Mouse (Mus musculus) fibroblast of lung, adult 2 months (primary cell): Measurements from ENCODE around the gene Fam214a.
"Not testable (repeated sequence)": the region's sequence is repeated elsewhere in the genome, so short reads cannot be mapped to it uniquely, and the experiment has no call there.

ENCODE experiments used
- DNase-seq: peaks from one replicate; pipeline ENCODE4 v3.0.0-alpha.2; 2011; ENCODE audit warnings: low read depth

Fam214a gene

DNA sequence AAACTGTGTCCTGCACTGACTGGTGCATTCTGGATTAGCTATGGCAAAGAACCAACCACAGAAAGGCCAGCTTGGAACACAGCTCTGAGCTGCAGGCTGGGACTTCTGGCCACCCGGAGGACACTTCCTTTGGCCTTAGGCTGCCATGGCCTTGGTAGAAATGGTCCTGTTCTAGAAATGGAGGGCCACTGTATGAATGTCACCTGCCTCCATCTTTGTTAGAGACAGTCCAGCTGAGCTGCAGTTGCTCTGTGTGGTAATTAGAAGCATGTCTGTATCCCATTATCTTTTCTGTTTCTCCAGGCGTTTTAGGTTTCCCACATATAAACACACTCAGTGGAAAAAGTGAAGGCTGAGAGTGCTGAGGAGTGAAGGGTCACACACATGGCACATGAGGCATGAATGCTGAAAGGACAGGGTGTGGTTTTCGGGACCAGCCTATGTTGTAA, 29.0 kb downstream of the Fam214a start:
- DNase-seq, result no peak

DNA sequence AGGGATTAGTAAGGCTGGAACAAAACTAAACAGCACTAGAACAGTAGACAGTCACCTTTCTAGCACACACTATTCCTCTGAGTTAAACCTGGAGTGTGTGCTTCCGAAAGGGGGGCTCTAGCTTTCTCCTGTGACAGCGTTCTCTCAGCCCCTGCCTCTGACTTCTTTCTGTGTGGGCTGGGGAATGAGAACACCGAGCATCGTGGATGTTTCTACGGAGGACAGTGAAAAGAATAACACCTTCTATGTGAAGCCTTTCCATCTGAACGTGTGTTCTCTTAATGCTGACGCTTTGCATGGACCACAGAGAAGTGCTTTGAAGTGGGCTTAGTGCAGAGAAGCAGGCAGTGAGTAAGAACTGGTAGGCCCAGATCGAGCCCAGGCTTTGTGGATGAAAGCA, 29.5 kb downstream of the Fam214a start:
- DNase-seq, result no peak

DNA sequence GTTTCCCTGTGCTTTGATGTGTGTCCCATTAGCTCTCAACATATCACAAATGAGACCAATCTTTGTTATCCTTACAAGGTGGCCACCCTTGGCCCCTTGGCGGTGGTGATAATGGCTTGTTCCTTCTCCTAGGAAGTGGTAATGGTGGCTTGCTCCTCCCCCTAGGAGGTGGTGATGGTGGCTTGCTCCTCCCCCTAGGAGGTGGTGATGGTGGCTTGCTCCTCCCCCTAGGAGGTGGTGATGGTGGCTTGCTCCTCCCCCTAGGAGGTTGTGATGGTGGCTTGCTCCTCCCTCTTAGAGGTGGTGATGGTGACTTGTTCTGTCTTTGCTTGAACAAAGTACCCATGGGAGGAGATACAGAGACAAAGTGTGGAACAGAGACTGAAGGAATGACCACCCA, 30.0 kb downstream of the Fam214a start:
- DNase-seq, result not testable (repeated sequence)

DNA sequence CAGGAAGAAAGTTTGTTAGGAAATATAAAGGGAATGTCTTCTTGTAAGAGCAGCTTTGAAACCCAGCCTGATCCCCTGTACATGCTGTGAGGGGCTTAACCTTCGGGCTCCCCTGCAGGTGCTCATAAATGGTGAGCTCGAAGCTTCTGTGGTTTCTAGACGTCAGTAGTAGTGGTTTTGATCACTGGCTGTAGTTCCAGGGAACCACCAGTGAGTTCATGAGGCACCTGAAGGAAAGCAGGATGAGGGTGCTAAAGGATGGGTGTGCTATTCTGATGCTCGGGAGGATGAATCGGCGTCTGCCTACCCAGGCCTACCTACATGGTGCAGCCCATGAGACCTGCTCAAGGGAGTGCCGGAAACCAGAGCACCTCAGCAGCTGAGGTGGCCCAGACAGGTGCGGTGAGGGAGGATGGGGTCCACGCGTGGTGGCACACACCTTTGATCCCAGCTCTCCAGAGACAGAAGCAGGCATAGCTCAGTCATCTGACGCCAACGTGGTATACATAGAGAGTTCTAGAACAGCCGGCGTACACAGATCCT, 32.6 kb downstream of the Fam214a start:
- no peak for DNase-seq

DNA sequence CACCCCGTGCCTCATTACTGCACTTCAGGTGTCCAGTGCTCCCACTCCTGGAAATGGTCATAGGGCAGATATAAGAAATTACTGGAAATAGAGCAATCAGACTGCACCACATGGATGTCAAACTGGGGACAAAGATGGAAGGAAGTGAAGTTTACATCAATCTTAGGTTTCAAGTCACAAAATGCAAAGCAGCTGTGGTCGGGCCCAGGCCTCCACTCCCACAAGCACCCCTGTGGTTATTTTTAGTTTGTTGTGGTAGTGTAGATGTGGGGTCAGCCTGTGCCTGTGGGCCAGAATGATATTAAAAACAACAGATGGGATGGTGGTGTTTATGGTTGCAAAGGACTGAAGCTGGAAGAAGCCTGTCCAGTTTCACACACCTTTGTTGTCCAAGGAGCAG, 33.1 kb downstream of the Fam214a start:
- no peak for DNase-seq

DNA sequence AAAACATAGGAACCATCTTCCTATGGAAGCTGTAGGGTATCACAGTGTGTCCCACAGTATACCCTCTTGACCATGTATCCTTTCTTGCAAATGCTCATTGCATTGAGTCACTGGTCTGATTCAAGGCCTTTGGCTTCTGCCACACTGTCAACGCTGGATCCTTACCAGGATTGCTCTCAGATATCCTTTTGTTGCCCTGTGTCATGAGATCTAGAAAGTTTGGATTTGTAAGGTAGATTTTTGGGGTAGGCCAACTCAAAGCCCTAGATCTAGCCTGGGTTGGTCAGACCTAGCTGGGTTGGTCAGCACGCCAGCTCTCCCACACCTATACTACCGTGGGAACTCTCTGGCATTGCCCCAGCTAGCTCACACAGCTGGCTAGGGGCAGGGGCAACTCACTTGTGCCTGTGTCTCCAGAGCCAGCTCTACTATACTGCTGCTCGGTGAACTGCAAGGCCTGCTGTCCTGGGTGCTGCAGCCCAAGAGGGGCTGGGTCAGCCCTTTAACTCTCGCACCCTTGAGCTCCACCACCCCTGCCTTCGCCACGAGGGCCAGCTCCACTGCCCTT, 36.3 kb downstream of the Fam214a start:
- no peak for DNase-seq

DNA sequence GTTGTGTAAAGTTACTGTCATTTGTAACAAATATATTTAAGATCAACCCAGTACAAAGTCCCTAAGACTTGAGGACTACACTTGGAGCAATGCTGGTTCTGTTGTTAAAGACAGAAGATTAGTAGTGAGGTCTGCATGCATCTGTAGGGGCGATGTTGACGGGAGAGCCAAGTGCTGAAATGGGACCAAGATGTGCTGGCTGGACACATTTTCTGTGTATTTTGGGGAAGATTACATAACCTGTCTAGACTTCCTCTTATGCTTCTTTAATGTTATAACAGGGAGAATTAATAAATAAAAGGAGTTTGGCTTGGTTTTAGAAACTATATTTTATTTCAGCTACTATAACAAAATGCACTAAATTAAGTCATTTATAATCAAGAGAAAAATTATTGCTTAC, 37.3 kb downstream of the Fam214a start:
- no peak for DNase-seq

DNA sequence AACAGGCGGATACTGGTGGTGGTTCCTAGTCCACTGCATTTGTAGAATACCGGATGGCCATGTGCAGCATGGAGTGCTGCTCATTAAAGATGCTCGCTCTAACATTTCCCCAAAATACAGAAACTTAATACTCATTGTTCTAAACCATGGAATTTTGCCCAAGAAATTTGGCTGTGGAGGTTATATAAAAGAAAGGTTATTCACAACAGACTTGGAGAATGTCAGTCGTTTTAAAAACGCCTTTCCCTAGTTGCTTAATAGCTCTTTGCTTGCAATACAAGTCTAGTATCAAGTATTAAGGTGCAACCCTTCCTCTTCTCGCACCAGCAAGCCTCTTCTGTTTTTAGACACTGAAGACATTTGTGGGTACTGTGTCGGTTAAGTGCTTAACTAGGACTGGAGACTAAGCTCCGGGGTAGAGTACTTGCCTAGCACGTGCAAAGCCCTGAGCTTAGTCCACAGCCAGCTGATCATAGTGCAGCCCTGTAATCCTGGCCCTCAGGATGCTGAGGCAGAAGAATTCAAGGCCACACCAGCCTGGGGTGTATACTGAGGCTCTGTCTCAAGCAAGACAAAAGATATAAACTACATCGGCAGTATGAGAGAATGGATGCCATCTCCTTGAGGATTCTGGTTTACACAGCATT, 42.0 kb downstream of the Fam214a start:
- no peak for DNase-seq

DNA sequence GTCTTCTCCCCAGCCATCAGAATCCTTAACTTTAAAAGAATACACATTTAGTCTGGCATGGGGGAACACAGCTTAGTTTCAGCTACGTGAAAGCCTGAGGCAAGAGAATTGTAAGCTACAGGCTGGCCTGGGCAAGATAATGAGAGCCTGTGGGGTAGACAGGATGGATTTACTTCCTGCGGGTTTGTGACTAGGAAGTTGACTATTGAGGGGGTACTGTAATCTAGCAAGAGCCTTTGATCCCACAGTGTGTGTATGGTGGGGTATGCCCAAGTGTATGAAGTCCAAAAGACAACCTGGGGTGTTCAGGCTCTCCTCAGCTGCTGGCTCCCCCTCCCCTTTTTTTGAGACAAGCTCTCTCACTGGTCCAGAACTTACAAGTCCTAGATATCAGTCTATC, 43.7 kb downstream of the Fam214a start:
- DNase-seq, result no peak

DNA sequence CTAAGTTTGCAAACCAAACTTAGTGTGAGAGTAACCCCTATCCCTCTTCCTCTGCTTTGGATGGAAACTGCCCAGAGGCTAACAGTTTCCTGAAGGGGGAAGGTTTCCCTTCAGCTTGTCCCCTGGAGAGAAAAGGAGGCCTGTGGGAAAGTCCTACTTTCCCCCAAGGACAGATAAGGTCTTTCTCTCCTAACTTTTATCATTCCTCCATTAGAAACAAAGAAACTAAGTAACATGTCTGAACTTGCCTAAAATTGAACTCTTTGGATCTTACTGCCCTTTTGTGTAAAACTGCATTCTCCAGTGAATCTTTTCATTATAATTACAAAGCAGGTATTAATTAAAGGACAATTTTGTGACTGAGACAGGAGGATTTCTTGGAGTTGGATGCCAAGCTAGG, 45.3 kb downstream of the Fam214a start:
- DNase-seq, result no peak

DNA sequence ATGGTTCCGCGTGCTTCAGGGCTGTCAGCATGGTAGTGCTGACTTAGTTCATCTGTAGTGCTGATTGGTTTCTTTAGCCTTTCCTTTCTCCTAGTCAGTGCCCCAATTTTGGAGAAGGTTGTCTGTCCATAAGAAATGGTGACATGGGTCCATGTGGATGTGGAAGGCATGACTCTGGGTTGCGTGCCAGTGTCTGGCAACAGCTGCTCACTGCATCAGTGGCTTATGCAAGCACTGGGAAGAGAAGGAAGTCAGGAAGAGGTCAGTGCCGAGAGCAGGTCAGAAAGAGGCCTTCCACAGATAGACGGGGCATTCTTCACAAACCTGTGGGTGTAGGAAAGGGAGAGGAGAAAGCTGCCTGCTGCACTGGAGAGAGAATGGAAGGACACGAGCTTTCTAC, 48.3 kb downstream of the Fam214a start:
- DNase-seq, result no peak

DNA sequence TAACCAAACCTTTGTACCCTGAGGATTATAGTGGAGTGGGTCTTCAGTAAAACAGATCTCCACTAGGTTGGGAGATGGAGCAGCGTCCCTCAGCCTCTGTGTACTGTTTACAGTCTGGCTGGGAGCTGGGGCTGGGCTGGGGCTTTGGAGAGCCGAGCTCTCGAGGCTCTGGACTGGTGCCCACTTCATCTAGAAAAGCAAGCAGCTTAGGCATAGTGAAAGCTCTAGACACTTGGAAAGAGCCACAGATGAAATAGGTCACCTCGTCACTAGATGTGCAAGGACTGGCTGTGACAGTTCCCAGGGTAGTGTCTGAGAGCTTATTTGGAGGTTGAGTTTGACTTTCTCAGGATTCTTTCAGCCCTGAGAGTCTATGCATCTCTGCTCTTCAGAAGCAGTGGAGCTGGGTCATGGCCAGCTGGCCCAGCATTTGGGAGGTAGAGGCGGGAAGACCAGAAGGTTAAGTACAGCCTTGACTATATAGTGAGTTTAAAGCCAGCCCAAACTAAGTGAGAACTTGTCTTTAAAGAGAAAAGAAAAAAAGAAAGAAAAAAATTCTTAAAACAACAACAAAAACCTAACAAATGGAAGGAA, 49.0 kb downstream of the Fam214a start:
- DNase-seq, result no peak

DNA sequence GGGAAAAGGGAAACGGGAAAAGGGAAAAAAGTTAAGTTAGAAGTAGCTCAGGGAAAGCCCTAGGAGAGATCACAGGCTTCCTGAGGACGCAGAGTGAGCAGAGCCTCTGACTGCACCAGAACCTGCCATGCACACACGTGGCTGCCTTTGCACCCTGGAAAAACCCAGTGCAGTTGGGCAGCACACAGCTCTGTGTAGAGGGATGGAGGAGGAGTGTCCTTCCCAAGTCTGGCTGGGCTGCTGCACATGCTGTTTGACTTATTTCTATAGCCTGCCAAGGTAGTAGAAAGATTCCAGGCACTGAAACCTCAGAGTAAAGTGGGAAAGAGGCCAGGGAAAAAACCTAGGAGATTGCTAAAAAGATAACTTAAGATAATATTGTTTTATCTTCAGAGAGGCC, 49.6 kb downstream of the Fam214a start:
- DNase-seq, result no peak

DNA sequence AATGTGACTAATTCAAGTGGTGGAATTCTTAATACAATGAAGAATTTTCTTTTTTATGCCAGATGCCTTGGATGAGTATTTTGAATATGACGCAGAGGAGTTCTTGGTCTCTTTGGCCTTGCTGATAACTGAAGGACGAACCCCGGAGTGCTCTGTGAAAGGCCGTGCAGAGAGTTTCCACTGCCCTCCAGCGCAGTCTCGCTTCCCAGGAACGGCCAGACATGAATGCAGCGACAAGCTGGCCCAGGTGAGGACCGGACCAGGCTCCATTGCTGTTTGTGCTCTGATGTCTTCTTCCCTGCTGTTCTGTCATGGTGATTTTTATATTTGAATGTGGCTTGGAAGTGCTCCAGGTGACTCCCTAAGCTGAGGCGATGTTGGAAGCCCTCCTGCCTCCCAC, 51.5 kb downstream of the Fam214a start:
- DNase-seq, result no peak

DNA sequence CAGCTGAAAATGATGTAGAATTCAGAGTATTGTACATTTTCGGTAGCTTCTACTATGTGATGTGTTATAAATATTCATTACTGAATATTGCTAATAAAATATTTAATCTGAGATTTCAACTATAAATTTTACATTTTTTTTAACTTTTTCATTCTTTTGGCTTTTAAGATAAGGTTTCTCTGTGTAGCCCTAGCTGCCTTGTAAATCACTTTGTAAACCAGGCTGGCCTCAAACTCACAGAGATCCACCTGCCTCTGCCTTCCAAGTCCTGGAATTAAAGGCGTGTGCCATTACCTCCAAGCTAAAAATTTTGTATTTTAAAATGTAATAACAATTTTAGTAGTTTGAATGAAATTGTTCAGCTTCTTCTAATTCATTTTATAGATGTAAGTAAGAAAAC, 63.9 kb downstream of the Fam214a start:
- no peak for DNase-seq

DNA sequence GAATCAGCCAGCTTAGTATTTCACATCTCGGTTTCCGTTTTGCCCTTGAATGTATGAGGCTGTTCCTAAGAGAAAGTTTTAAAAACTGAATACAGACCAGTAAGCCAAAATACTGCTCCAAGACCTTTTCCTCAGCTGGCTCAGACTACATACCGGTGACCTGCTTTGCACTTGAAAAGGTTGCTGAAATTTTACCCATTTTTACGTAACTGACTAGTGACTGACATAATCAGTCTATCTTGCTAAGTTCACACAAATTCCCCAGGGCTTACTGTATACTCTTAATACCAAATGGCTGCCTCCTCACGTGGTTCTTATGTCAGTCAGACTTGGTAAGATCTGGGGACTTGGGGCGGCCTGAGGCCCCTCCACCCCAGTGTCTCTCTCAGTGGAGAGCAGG, 66.5 kb downstream of the Fam214a start:
- no peak for DNase-seq

DNA sequence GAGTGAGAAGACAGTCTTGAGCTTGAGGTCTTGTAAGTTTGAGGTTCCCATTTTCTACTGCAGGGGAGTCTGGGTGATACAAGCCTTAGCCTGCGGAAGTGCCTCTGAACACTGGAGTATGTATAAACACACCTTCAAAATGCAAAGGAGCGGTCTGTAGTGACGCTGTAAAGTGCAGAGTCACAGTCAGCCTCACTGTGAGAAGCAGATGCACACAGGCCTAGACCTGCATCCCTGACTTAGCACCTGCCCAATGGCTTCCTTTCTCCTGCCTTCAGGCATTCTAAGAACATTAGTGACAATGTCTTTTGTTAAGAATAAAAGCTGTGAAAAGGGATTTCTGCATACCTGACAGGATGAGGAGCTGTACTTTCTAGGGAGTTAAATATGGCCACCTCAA, 66.9 kb downstream of the Fam214a start:
- no peak for DNase-seq

DNA sequence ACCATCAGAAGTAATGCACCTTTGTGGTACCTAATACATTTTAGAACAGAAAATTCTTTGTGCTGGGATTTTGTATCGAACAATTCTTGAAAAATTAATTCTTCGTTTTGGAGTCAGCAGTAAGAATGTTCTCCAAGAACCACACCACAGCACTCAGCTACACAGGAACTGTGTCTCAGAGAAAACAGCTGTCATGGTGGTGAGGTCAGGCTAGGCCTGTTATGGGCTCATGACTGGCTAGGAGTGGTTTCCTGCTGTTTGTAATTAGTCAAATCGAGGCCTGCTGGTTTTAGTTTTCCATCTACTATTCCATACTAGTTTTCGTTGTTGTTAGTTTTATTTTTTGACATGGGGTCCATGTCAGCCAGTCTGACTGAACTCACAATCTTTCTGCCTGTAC, 67.9 kb downstream of the Fam214a start:
- DNase-seq, result peak; percentile 56

DNA sequence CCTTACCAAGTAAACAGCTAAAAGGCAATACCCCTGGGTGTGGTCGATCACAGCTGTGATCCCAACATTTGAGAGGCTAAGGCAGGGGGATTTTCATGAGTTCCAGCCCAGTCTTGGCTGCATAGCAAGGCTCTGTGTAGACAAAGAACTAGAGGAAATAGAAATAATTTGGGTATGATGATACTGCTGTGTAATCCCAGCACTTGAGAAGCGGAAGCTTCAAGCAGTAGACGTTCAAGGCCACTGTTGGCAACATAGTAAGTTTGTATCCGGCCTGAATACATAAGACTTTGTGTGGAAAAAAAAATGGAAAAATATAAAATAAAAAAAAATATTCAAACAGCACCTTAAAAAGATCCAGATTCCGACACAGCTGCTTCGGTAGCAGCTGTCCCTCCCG, 69.9 kb downstream of the Fam214a start:
- DNase-seq, result no peak

DNA sequence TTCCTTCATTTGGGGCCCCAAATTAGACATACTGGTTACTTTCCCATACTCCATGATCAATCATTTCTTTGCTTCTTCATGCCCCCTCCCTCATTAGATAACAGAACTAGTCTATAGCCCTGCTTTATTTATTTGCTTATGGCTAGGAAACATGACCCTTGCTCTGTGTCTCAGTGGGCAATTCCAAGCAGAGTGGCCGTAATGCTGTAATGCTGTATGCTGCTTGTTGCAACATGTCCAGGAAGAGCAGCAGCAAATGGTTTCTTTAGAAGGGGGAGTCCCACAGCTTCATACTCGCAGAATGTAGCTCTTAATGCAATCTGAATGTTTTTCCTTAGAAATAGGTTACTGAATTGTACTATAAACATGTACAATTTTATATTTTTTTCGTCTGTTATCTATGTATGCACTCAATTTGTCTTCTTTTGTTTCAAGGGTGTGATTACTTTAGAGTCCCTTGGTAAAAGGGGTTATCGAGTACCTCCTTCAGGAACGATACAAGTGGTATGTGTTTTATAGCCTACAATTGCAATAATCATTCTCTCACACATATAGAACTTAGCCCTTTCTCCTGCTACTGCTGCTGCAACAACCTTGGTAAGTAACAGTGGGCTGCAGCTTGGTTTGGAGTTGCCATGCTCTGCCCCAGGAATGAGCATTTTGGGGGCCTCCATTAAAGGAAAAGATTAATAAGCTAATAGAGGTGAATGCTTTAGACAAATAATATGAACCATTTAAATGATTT, 70.6 kb downstream of the Fam214a start:
- no peak for DNase-seq

DNA sequence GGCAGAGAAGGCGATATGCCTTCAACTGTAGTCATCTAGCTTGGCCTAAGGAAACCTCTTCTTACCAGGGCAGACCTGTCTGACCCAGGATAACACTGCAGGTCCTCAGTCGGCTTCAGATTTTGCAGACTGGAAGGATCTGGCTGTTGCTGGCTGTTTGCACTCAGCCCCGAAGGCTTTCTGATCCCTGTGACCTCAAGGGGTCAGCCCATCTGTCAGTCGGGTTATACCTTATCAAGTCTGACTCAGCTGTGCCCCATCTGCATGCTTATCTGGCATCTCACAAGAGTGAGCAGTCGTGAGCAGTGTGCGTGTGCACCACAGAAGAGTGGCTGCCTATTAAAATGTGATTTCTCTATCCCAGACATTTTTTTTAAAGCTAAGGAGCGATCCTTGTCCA, 71.4 kb downstream of the Fam214a start:
- no peak for DNase-seq

DNA sequence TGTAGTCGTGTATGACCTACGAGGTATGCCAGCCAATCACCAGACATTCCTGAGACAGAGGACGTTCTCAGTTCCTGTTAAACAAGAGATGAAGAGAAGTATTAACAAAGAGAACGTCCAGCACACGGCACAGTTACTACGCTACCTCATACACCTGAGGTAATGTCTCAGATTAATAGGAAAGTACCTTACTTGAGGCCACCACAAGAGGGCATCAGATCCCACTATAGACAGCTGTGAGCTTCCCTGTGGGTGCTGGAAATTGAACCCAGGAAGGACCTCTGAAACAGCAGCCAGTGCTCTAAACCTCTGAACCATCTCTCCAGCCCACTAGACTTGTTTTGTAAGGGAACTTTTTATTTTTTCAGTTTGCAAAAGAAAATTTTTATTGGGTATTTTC, 73.0 kb downstream of the Fam214a start:
- DNase-seq, result no peak

DNA sequence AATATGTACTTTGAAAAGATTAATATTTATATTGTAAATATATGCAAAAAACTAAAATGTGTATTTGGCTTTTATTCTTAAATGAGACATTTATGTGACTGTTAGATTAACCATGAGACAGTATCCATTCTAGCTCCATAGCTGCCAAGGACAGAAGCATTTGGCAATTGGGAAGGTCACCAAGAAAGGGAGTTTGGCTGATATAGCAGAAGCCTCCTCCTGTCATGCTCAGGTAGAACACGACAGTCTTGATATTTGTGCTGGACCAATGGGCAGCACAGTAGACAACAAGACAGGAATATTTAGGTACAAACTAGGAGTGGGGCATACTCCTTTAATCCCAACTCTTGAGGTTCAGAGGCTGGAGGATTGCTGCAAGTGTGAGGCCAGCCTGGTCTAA, 79.7 kb downstream of the Fam214a start:
- DNase-seq, result no peak
